In genomic region chr16:30645841-30646558, GRCm38 (mm10) we compare ENCODE assay signal across 12 mouse cellular contexts. TPM values are rescaled to one million over a fixed set of nuclear protein-coding genes. Genes with fewer than 3 reads are reported as not detected.
DNase-seq lines count a peak whose midpoint lies in the region; ATAC-seq and TF ChIP-seq lines count a peak whose summit lies in the region.
"Had no signal": no experiment of that assay in that cellular context is flagged by ENCODE, and none has a peak within 500 bp of the region (broad histone marks: within the 10 kb centered on the region; RNA-seq: fewer than 3 reads in every experiment).

No protein-coding gene starts in this region.

- peaks cover 4% of the 10 kb centered on the region for H3K9me3 ChIP-seq in kidney, embryonic 15.5 days (replicated peaks)

- no peak overlapping the region for H3K4me3 ChIP-seq in kidney, adult 2 months (ENCODE audit: insufficient read depth, low read depth, low read length)
- no peak overlapping the region for H3K4me3 ChIP-seq in kidney, embryonic 15.5 days (replicated peaks)
- H3K4me3 ChIP-seq: limb, embryonic 12.5 days; megakaryocyte, embryonic 14.5 days had no signal

- no peak overlapping the region for H3K9ac ChIP-seq in kidney, embryonic 15.5 days
- H3K9ac ChIP-seq: limb, embryonic 12.5 days had no signal

- no peak overlapping the region for H3K27ac ChIP-seq in kidney, adult 2 months (ENCODE audit: insufficient read depth, low read depth, low read length)
- no peak overlapping the region for H3K27ac ChIP-seq in kidney, embryonic 15.5 days
- H3K27ac ChIP-seq: limb, embryonic 12.5 days had no signal

- WGBS in kidney, adult 2 months, result 29% methylated on average over 9 of the region's 9 CpGs
- 20% methylated on average over 9 of the region's 9 CpGs for WGBS in kidney, embryonic 15.5 days

- no peak for ATAC-seq in kidney, embryonic 15.5 days (replicated peaks; ENCODE audit: low FRiP score)

- peak; percentile 57 for DNase-seq in kidney, adult 2 months
- peak; percentile 58 to 66 for DNase-seq in B cell, adult 2 months
- peak; percentile 96 for DNase-seq in ZHBTc4 (ENCODE audit: low read depth, low spot score)
- DNase-seq in cerebellum, postnatal 36 days, result peak; percentile 47 to 51
- no peak for DNase-seq in left cerebral cortex, adult 8-10 months (ENCODE audit: low spot score in 2 of 2)
- DNase-seq in testis, postnatal 14 days (ENCODE audit: low spot score), result no peak
- no peak for DNase-seq in kidney, postnatal 10 days
- DNase-seq: heart, postnatal 4 days; kidney, adult 11 months had no signal

- no peak overlapping the region for H3K4me2 ChIP-seq in kidney, embryonic 15.5 days
- H3K4me2 ChIP-seq: limb, embryonic 12.5 days had no signal

- no peaks in the 10 kb centered on the region for H3K27me3 ChIP-seq in kidney, adult 2 months (replicated peaks; ENCODE audit: control insufficient read depth, insufficient read depth, low read length)
- no peaks in the 10 kb centered on the region for H3K27me3 ChIP-seq in kidney, embryonic 15.5 days
- H3K27me3 ChIP-seq: limb, embryonic 12.5 days had no signal

- TF ChIP-seq CTCF in kidney, adult 2 months (conservative IDR thresholded peaks at IDR 0.05; ENCODE audit: insufficient read depth, insufficient read length, low read depth, low read length), result no peak

- no peaks in the 10 kb centered on the region; the same call in 1 of the 2 replicates for H3K4me1 ChIP-seq in kidney, adult 2 months (ENCODE audit: control insufficient read depth, insufficient read depth, low read length)
- H3K4me1 ChIP-seq in kidney, embryonic 15.5 days, result peaks cover 9% of the 10 kb centered on the region
- H3K4me1 ChIP-seq: limb, embryonic 12.5 days had no signal

- no peak for TF ChIP-seq POLR2A in kidney, adult 2 months (IDR thresholded peaks at IDR 0.05; ENCODE audit: low read depth, low read length)

- no peaks in the 10 kb centered on the region for H3K36me3 ChIP-seq in kidney, adult 2 months (ENCODE audit: control insufficient read depth, insufficient read depth, low read length)
- no peaks in the 10 kb centered on the region for H3K36me3 ChIP-seq in kidney, embryonic 15.5 days
- H3K36me3 ChIP-seq: limb, embryonic 12.5 days had no signal

RNA-seq across cellular contexts. Expression of gene Fam43a, which starts 46.5 kb away (rescaled TPM):
- polyA plus RNA-seq in kidney, adult 2 months (2012; rRNA removed), result 26.4 and 31.4 TPM in 2 replicates
- polyA plus RNA-seq in kidney, embryonic 15.5 days (2015; fragmentation: Nextera tagmentation; extraction: Ambion mirVana), result 22.5 and 25.1 TPM in 2 replicates
- total RNA-seq in left cerebral cortex, adult 8-10 months (2022), result 10 to 100 TPM; 14.6 to 17.8 (median 16.6) TPM

RNA-seq across cellular contexts. Expression of gene Lsg1, which starts 58.6 kb away (rescaled TPM):
- polyA plus RNA-seq in kidney, adult 2 months (2012; rRNA removed), result 9.1 and 9.4 TPM in 2 replicates
- 69.4 and 73.0 TPM in 2 replicates for polyA plus RNA-seq in kidney, embryonic 15.5 days (2015; fragmentation: Nextera tagmentation; extraction: Ambion mirVana)
- total RNA-seq in left cerebral cortex, adult 8-10 months (2022), result 10 to 100 TPM; 19.8 to 30.9 (median 20.8) TPM

Comparison
In these comparisons a context has a peak if more than half of its experiments do, and no peak if none do; other contexts are left out.
1. DNase-seq: peak in kidney, adult 2 months (single experiment), B cell, adult 2 months (2 of 2), ZHBTc4 (single experiment) and cerebellum, postnatal 36 days (2 of 2); none in left cerebral cortex, adult 8-10 months (0 of 2), testis, postnatal 14 days (single experiment) and kidney, postnatal 10 days (single experiment).